In genomic region chr14:31664903-31665565, GRCm38 (mm10) we compare ENCODE assay signal across 9 mouse cellular contexts. TPM values are rescaled to one million over a fixed set of nuclear protein-coding genes. Genes with fewer than 3 reads are reported as not detected.
A peak's percentile ranks its signal among the peaks of the same experiment; 100 is the strongest.
DNase-seq lines count a peak whose midpoint lies in the region; ATAC-seq and TF ChIP-seq lines count a peak whose summit lies in the region.
"Had no signal": no experiment of that assay in that cellular context is flagged by ENCODE, and none has a peak within 500 bp of the region (broad histone marks: within the 10 kb centered on the region; RNA-seq: fewer than 3 reads in every experiment).

No protein-coding gene starts in this region.

- no peak for TF ChIP-seq POLR2A in bone marrow, adult 2 months (IDR thresholded peaks at IDR 0.05; ENCODE audit: borderline replicate concordance, control insufficient read depth, low read depth, low read length)
- TF ChIP-seq POLR2A in small intestine, adult 2 months (IDR thresholded peaks at IDR 0.05; ENCODE audit: low read depth, low read length), result no peak

- ATAC-seq in intestine, embryonic 14.5 days (replicated peaks; ENCODE audit: low FRiP score, low TSS enrichment, low read depth), result no peak

- H3K9me3 ChIP-seq in intestine, embryonic 14.5 days (ENCODE audit: control insufficient read depth, low read length), result no peaks in the 10 kb centered on the region

- peaks cover 14% of the 10 kb centered on the region for H3K4me1 ChIP-seq in bone marrow, adult 2 months (ENCODE audit: control insufficient read depth, insufficient read depth, low read length)
- peaks cover 61% of the 10 kb centered on the region for H3K4me1 ChIP-seq in intestine, embryonic 14.5 days (replicated peaks; ENCODE audit: control insufficient read depth, insufficient read depth, low read length)
- peaks cover 21% of the 10 kb centered on the region for H3K4me1 ChIP-seq in small intestine, adult 2 months (ENCODE audit: control insufficient read depth, insufficient read depth, insufficient read length, low read length)

- no peak overlapping the region for H3K4me2 ChIP-seq in intestine, embryonic 14.5 days (ENCODE audit: low read length)

- H3K27me3 ChIP-seq in intestine, embryonic 14.5 days (replicated peaks; ENCODE audit: control insufficient read depth, insufficient read depth, low read length), result no peaks in the 10 kb centered on the region
- H3K27me3 ChIP-seq in small intestine, adult 2 months (ENCODE audit: control insufficient read depth, insufficient read depth, low read length), result no peaks in the 10 kb centered on the region

- H3K4me3 ChIP-seq in layer of hippocampus, adult 2 months, result no peak overlapping the region
- no peak overlapping the region for H3K4me3 ChIP-seq in bone marrow, adult 2 months (replicated peaks; ENCODE audit: control insufficient read depth, low read depth, low read length)
- no peak overlapping the region for H3K4me3 ChIP-seq in intestine, embryonic 14.5 days (ENCODE audit: low read depth, low read length)
- H3K4me3 ChIP-seq in small intestine, adult 2 months (ENCODE audit: low read depth, low read length), result no peak overlapping the region

- 19% methylated on average over 12 of the region's 12 CpGs for WGBS in bone marrow, adult 2 months
- WGBS in intestine, embryonic 14.5 days, result 39% methylated on average over 12 of the region's 12 CpGs
- WGBS in small intestine, adult 2 months, result 49% methylated on average over 12 of the region's 12 CpGs

- DNase-seq in layer of hippocampus, adult 2 months (ENCODE audit: low spot score in 2 of 2), result peak in 1 of 2 experiments; percentile 22
- DNase-seq in layer of hippocampus, postnatal 36 days, result no peak
- peak; percentile 59 for DNase-seq in intestine, embryonic 14.5 days (ENCODE audit: low spot score)
- no peak for DNase-seq in adrenal gland, postnatal 10 days
- no peak for DNase-seq in left cerebral cortex, adult 11 months (ENCODE audit: low spot score)
- DNase-seq in left cerebral cortex, adult 18-20 months (ENCODE audit: low spot score in 2 of 2), result no peak

- H3K36me3 ChIP-seq in intestine, embryonic 14.5 days (ENCODE audit: control insufficient read depth, insufficient read depth, low read length), result peaks cover 10% of the 10 kb centered on the region
- peaks cover 3% of the 10 kb centered on the region; the same call in 1 of the 2 replicates for H3K36me3 ChIP-seq in small intestine, adult 2 months (ENCODE audit: control insufficient read depth, insufficient read depth, low read length)

- TF ChIP-seq CTCF in layer of hippocampus, adult 2 months (conservative IDR thresholded peaks at IDR 0.05), result no peak
- TF ChIP-seq CTCF in bone marrow, adult 2 months (IDR thresholded peaks at IDR 0.05; ENCODE audit: control insufficient read depth, insufficient read depth, low read length), result no peak
- TF ChIP-seq CTCF in small intestine, adult 2 months (IDR thresholded peaks at IDR 0.05; ENCODE audit: extremely low read depth, insufficient read length, insufficient replicate concordance, low read depth, low read length), result no peak

- H3K9ac ChIP-seq in intestine, embryonic 14.5 days (ENCODE audit: low read length), result no peak overlapping the region

- peak overlapping the region; percentile 97 for H3K27ac ChIP-seq in layer of hippocampus, adult 2 months
- H3K27ac ChIP-seq in bone marrow, adult 2 months (ENCODE audit: control insufficient read depth, insufficient read depth, low read depth, low read length, poor library complexity), result peak overlapping the region; percentile 12
- H3K27ac ChIP-seq in intestine, embryonic 14.5 days (ENCODE audit: low read depth), result peak overlapping the region; percentile 99
- H3K27ac ChIP-seq in small intestine, adult 2 months (ENCODE audit: insufficient read depth, low read depth, low read length), result peak overlapping the region; percentile 6; the same call in 1 of the 2 replicates

RNA-seq across cellular contexts. Expression of gene Hacl1, which starts 23.9 kb away (rescaled TPM):
- 1 to 10 TPM; 7.0 to 9.4 TPM for total RNA-seq in layer of hippocampus, adult 2 months (2021)
- 1 to 10 TPM; 6.6 to 9.8 TPM for total RNA-seq in layer of hippocampus, postnatal 36 days (2021)
- 11.8 and 19.6 TPM in 2 replicates for polyA plus RNA-seq in bone marrow, adult 2 months (2011; ENCODE audit: insufficient read depth, insufficient read length, low replicate concordance, missing spikeins)
- 10.4 and 13.5 TPM in 2 replicates for polyA plus RNA-seq in intestine, embryonic 14.5 days (2014; fragmentation: Nextera tagmentation; extraction: Ambion mirVana)
- polyA plus RNA-seq in small intestine, adult 2 months (2012; rRNA removed), result 1.7 and 4.3 TPM in 2 replicates
- 100 to 1,000 TPM in 1 of 2 experiments, 10 to 100 TPM in 1; 86.3 to 159 TPM for total RNA-seq in adrenal gland, postnatal 10 days (2021)
- total RNA-seq in left cerebral cortex, adult 18-20 months (2021), result 1 to 10 TPM; 4.5 to 8.7 TPM

RNA-seq across cellular contexts. Expression of gene Btd, which starts 24.2 kb away (rescaled TPM):
- total RNA-seq in layer of hippocampus, adult 2 months (2021), result 1 to 10 TPM; 9.6 TPM
- total RNA-seq in layer of hippocampus, postnatal 36 days (2021), result 10 to 100 TPM in 1 of 2 experiments, 1 to 10 TPM in 1; 9.5 to 10.9 TPM
- polyA plus RNA-seq in bone marrow, adult 2 months (2011; ENCODE audit: insufficient read depth, insufficient read length, low replicate concordance, missing spikeins), result 2.1 and 2.5 TPM in 2 replicates
- polyA plus RNA-seq in intestine, embryonic 14.5 days (2014; fragmentation: Nextera tagmentation; extraction: Ambion mirVana), result 21.9 and 28.8 TPM in 2 replicates
- 10.8 and 26.5 TPM in 2 replicates for polyA plus RNA-seq in small intestine, adult 2 months (2012; rRNA removed)
- 10 to 100 TPM; 43.9 to 48.6 TPM for total RNA-seq in adrenal gland, postnatal 10 days (2021)
- 1 to 10 TPM; 7.1 to 8.7 TPM for total RNA-seq in left cerebral cortex, adult 18-20 months (2021)

RNA-seq across cellular contexts. Expression of gene Gm49387, which starts 24.4 kb away (rescaled TPM):
- under 1 TPM in 1 of 2 experiments, not detected in 1; 0.95 TPM for total RNA-seq in layer of hippocampus, adult 2 months (2021)
- total RNA-seq in layer of hippocampus, postnatal 36 days (2021), result not detected
- polyA plus RNA-seq in bone marrow, adult 2 months (2011; ENCODE audit: insufficient read depth, insufficient read length, low replicate concordance, missing spikeins), result not detected in 2 replicates
- polyA plus RNA-seq in intestine, embryonic 14.5 days (2014; fragmentation: Nextera tagmentation; extraction: Ambion mirVana), result 0.78 and 2.3 TPM in 2 replicates
- not detected in 2 replicates for polyA plus RNA-seq in small intestine, adult 2 months (2012; rRNA removed)
- 1 to 10 TPM; 4.6 to 7.4 TPM for total RNA-seq in adrenal gland, postnatal 10 days (2021)
- total RNA-seq in left cerebral cortex, adult 18-20 months (2021), result under 1 TPM in 1 of 2 experiments, not detected in 1; 0.66 TPM
- total RNA-seq: gastrocnemius, postnatal 4 days had no signal

Comparison
In these comparisons a context has a peak if more than half of its experiments do, and no peak if none do; other contexts are left out.
1. H3K27ac ChIP-seq: peak in every context shown above with its lines; median percentile 99 in intestine, embryonic 14.5 days; 97 in layer of hippocampus, adult 2 months; 12 in bone marrow, adult 2 months; 6 in small intestine, adult 2 months.
2. RNA of gene Hacl1, which starts 23.9 kb away (total RNA-seq): 86.3 to 159 TPM in adrenal gland, postnatal 10 days; 6.6 to 9.8 TPM in layer of hippocampus, postnatal 36 days, 7.0 to 9.4 TPM in layer of hippocampus, adult 2 months and 4.5 to 8.7 TPM in left cerebral cortex, adult 18-20 months; every median in the first group is over 4 times any median in the second.